Mouse (Mus musculus) CH12.LX (cell line): Measurements from ENCODE around the gene Itga6.

Experiments
- CTCF ChIP-seq, 2 experiments: IDR thresholded peaks in 1 of 2; conservative IDR thresholded peaks in 1 of 2; 2 replicates each; pipeline ENCODE4 v1.5.1; 2011 to 2012; ENCODE audit warnings: low read depth in 2 of 2, low read length in 2 of 2, improper control_type of control experiment in 1 of 2, inconsistent platforms in 1 of 2, mild to moderate bottlenecking in 1 of 2, moderate library complexity in 1 of 2
- HCFC1 ChIP-seq: IDR thresholded peaks from 2 replicates; pipeline ENCODE4 v1.6.1; 2012; ENCODE audit warnings: low read depth, mild to moderate bottlenecking, inconsistent platforms, low read length, improper control_type of control experiment
- TCF12 ChIP-seq: IDR thresholded peaks from 2 replicates; pipeline ENCODE4 v1.6.1; 2014; ENCODE audit warnings: low read depth, mild to moderate bottlenecking, inconsistent platforms, low read length, improper control_type of control experiment
- USF1 ChIP-seq: IDR thresholded peaks from 2 replicates; pipeline ENCODE4 v1.6.1; 2014; ENCODE audit warnings: low read depth, mild to moderate bottlenecking, inconsistent platforms, low read length, improper control_type of control experiment
- ZC3H11A ChIP-seq: IDR thresholded peaks from 2 replicates; pipeline ENCODE4 v1.6.1; 2012; ENCODE audit warnings: low read depth, mild to moderate bottlenecking, inconsistent platforms, low read length, improper control_type of control experiment

DNA sequence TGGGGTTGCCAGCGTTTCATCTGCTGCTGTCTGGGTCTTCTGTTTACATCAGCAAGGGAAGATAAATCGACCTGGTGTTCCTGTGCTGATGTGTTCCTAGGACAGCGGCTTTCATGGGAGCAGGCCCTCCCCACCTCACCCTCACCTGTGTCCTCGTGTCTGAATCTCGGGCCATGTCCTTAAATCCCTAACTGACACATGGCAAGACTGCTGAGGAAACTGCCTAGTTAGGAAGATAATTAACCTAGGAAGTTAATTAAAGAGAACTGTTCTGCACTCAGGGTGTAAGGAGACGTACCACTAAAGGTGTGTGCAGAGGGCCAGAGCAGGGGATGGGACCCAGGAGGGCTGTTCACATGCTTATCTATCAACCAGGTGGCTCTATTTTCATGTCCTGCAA, 48.7 kb downstream of the Itga6 start:
- no peak for TF ChIP-seq USF1
- TF ChIP-seq CTCF (conservative IDR thresholded peaks at IDR 0.05 in 1 of 2, IDR thresholded peaks at IDR 0.05 in 1 of 2; ENCODE audit: low read depth in 2 of 2, low read length in 2 of 2), result no peak
- TF ChIP-seq TCF12, result no peak
- no peak for TF ChIP-seq ZC3H11A
- no peak for TF ChIP-seq HCFC1
